Mouse (Mus musculus): ENCODE measurements around the gene Sall1. TPM values are rescaled to one million over a fixed set of nuclear protein-coding genes. Genes with fewer than 3 reads are reported as not detected.

Sall1 gene
- polyA plus RNA-seq, 1 experiment = 60.4 TPM

DNA sequence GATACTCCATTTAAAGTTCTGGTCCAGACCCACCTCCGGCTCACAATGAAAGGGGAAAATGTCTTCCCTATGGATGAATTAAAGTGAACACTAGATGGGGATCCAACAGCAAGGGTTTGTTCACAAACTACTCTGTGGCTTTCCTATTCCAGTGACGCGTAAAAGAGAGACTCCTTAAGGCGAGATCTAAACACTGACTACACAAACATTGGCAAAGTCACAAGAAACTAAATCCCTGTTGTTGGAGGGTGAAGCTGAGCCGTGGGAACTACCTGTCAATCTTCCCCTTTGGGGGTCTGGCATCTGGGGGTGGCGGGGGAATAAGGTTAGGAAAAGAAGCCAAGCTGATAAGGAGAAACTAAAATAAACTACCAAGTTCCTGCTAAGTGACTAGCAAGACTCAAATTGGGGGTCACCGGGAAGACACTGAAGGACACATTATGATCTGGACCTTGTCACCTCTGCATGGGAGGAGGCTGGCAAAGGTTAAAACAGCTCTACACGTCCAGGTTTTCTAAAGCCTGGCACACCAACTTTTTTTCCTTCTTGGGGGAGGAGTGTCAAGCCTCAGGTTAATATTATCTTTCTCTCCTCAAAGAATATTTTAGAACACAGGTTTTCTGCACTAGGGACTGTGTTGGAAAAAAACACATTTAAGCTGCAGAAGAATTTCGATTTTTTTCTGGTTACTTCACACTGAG is 6.3 kb downstream of the Sall1 start:
- H3K4me1 ChIP-seq (ENCODE audit: control insufficient read depth, insufficient read depth, low read length) = peaks cover 1% of the 10 kb centered on the region
- TF ChIP-seq CTCF (IDR thresholded peaks at IDR 0.05; ENCODE audit: low read depth, low read length) (no peak), POLR2A (IDR thresholded peaks at IDR 0.05; ENCODE audit: insufficient read depth, low read length) (no peak), EP300 (IDR thresholded peaks at IDR 0.05; ENCODE audit: insufficient read depth, low read depth, low read length) (no peak)
- H3K9me3 ChIP-seq (replicated peaks; ENCODE audit: control insufficient read depth, insufficient read depth, low read length, poor library complexity, severe bottlenecking) = no peaks in the 10 kb centered on the region
- H3K27me3 ChIP-seq (ENCODE audit: control insufficient read depth, insufficient read depth, low read length, poor library complexity, severe bottlenecking) = no peaks in the 10 kb centered on the region
- H3K9ac ChIP-seq (ENCODE audit: low read depth, poor library complexity, severe bottlenecking) = peak overlapping the region; percentile 67
- H3K36me3 ChIP-seq (ENCODE audit: control insufficient read depth, insufficient read depth, low read length, poor library complexity, severe bottlenecking) = peaks cover 54% of the 10 kb centered on the region
- 0 out of 2 replicates have a peak overlapping the region, but pooled peaks have one; percentile 43 for H3K27ac ChIP-seq (ENCODE audit: insufficient read depth, low read length)
- peak overlapping the region; percentile 21; the same call in 1 of the 2 replicates for H3K4me3 ChIP-seq (ENCODE audit: low read depth, low read length)

DNA sequence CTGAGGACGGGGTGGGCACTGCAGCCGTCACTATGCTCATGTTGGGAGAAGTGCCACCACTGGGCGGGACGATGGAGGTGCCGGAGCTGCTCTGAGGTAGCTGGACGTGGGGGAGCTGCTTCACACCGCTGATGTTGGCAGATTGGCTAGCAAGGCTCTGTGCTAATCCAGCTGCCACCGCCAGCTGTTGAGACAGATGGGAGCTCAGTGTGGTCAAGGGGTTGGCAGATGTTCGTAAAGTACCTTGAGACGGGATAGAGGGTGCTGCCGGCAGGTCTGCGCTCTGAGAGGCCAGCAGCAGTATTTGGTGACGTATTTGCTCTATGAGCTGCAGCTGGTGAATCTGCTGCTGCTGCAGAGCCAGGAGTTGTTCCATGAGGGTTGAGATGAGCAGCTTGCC is 11.6 kb downstream of the Sall1 start:
- TF ChIP-seq CTCF (IDR thresholded peaks at IDR 0.05; ENCODE audit: low read depth, low read length) (no peak), EP300 (IDR thresholded peaks at IDR 0.05; ENCODE audit: insufficient read depth, low read depth, low read length) (0 out of 2 replicates have a peak, but pooled peaks have one; percentile 56), POLR2A (IDR thresholded peaks at IDR 0.05; ENCODE audit: insufficient read depth, low read length) (no peak)
- Histone ChIP-seq H3K4me1 (ENCODE audit: control insufficient read depth, insufficient read depth, low read length) (no peaks in the 10 kb centered on the region), H3K4me3 (ENCODE audit: low read depth, low read length) (no peak overlapping the region), H3K9me3 (replicated peaks; ENCODE audit: control insufficient read depth, insufficient read depth, low read length, poor library complexity, severe bottlenecking) (no peaks in the 10 kb centered on the region), H3K36me3 (ENCODE audit: control insufficient read depth, insufficient read depth, low read length, poor library complexity, severe bottlenecking) (peaks cover 76% of the 10 kb centered on the region), H3K27ac (ENCODE audit: insufficient read depth, low read length) (no peak overlapping the region), H3K9ac (ENCODE audit: low read depth, poor library complexity, severe bottlenecking) (no peak overlapping the region), H3K27me3 (ENCODE audit: control insufficient read depth, insufficient read depth, low read length, poor library complexity, severe bottlenecking) (no peaks in the 10 kb centered on the region)

DNA sequence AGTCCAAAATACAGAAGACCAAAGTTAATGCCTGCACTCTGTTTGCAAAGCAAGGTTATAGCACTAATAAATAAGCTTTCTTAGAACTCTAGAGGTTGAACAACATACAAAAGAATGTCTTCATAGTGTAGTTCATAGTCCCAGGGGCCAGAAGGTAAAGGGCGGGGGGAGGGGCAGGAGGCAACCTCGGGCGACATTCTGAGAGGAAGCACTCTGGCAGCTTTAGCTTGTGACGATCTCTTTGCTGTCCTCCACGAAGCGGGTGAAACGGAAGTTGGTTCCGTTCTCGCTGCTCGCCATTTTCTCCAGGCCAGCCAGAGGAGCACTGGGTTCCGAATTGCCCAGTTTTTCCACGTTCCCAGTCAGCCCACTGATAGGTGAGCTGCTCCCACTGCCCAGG is 15.8 kb downstream of the Sall1 start:
- Histone ChIP-seq H3K27ac (ENCODE audit: insufficient read depth, low read length) (0 out of 2 replicates have a peak overlapping the region, but pooled peaks have one; percentile 0), H3K36me3 (ENCODE audit: control insufficient read depth, insufficient read depth, low read length, poor library complexity, severe bottlenecking) (peaks cover 55% of the 10 kb centered on the region), H3K9me3 (replicated peaks; ENCODE audit: control insufficient read depth, insufficient read depth, low read length, poor library complexity, severe bottlenecking) (no peaks in the 10 kb centered on the region), H3K9ac (ENCODE audit: low read depth, poor library complexity, severe bottlenecking) (peak overlapping the region; percentile 14; the same call in 1 of the 2 replicates), H3K4me3 (ENCODE audit: low read depth, low read length) (peak overlapping the region; percentile 6), H3K27me3 (ENCODE audit: control insufficient read depth, insufficient read depth, low read length, poor library complexity, severe bottlenecking) (no peaks in the 10 kb centered on the region), H3K4me1 (ENCODE audit: control insufficient read depth, insufficient read depth, low read length) (peaks cover 2% of the 10 kb centered on the region)
- TF ChIP-seq POLR2A (IDR thresholded peaks at IDR 0.05; ENCODE audit: insufficient read depth, low read length) (no peak), CTCF (IDR thresholded peaks at IDR 0.05; ENCODE audit: low read depth, low read length) (no peak), EP300 (IDR thresholded peaks at IDR 0.05; ENCODE audit: insufficient read depth, low read depth, low read length) (no peak)

DNA sequence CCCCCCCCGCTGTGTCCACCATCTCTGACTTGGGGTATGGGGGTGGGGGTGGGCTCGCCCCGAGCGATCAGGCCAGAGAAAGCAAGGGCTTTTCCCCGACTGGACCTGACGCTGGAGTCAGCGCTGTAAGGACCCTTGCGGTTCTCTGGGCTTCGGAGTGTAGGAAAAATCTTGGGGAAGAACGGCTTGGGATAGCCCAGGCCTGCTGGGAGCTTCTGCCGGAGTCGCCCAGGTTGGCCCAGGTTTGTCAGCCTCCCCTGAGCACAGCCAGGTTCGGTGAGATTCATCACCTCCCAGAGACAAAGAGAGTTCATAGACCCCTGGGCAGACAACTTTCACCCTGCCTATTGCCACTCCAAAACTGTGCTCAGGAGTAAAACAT is 17.8 kb downstream of the Sall1 start:
- no peaks in the 10 kb centered on the region for H3K9me3 ChIP-seq (replicated peaks; ENCODE audit: control insufficient read depth, insufficient read depth, low read length, poor library complexity, severe bottlenecking)
- H3K36me3 ChIP-seq (ENCODE audit: control insufficient read depth, insufficient read depth, low read length, poor library complexity, severe bottlenecking) = peaks cover 35% of the 10 kb centered on the region
- H3K9ac ChIP-seq (ENCODE audit: low read depth, poor library complexity, severe bottlenecking) = peak overlapping the region; percentile 58
- TF ChIP-seq CTCF (IDR thresholded peaks at IDR 0.05; ENCODE audit: low read depth, low read length) = no peak
- TF ChIP-seq EP300 (IDR thresholded peaks at IDR 0.05; ENCODE audit: insufficient read depth, low read depth, low read length) = 0 out of 2 replicates have a peak, but pooled peaks have one; percentile 2
- no peak for TF ChIP-seq POLR2A (IDR thresholded peaks at IDR 0.05; ENCODE audit: insufficient read depth, low read length)
- peak overlapping the region; percentile 37 for H3K27ac ChIP-seq (ENCODE audit: insufficient read depth, low read length)
- H3K4me1 ChIP-seq (ENCODE audit: control insufficient read depth, insufficient read depth, low read length) = peaks cover 5% of the 10 kb centered on the region
- H3K4me3 ChIP-seq (ENCODE audit: low read depth, low read length) = peak overlapping the region; percentile 17
- H3K27me3 ChIP-seq (ENCODE audit: control insufficient read depth, insufficient read depth, low read length, poor library complexity, severe bottlenecking) = no peaks in the 10 kb centered on the region

DNA sequence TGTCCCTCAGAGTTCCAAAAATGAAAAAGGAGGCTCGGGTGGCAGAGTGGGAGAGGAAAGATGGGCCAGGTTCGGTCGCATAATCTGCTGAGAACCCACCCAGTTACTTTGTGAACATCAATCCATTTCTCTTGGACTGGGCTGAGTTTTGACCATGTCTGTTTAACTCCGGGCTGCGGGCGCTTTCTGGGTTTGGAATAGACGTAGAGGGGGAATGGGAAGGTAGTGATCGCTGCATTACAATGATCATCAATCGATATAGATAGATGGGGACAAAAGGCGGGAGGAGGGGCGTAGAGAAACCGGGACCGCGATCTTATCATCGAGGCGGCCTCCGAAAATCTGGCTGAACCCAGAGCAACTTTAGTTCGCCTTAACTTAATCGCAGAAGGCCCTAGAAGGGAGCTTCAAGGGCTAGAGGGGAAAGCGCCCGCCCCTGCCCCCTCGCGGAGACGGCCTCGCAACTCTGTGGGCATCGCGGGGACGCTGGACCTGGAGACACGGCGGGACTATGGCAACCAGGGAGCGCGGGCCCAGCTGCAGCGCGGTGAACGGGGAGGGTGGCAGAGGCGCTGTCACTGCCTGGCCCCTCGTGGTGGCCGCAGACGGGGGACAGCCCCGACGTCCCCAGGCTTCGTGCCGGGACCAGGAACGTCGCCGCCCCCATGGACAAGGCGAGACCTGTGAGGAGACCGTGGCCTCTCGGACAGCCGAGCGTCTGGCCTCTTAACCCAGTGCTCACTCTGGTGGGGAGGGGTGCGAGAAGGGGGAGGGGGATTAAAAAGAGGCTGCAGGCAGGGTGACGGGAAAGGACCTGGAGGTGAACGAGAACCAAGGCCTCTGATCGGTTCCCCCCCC is 18.5 kb downstream of the Sall1 start:
- H3K9ac ChIP-seq (ENCODE audit: low read depth, poor library complexity, severe bottlenecking) = peak overlapping the region; percentile 58
- H3K9me3 ChIP-seq (replicated peaks; ENCODE audit: control insufficient read depth, insufficient read depth, low read length, poor library complexity, severe bottlenecking) = no peaks in the 10 kb centered on the region
- peak overlapping the region; percentile 23 for H3K4me3 ChIP-seq (ENCODE audit: low read depth, low read length)
- TF ChIP-seq EP300 (IDR thresholded peaks at IDR 0.05; ENCODE audit: insufficient read depth, low read depth, low read length) = peak; percentile 29; the same call in 1 of the 2 replicates
- no peak for TF ChIP-seq CTCF (IDR thresholded peaks at IDR 0.05; ENCODE audit: low read depth, low read length)
- peak overlapping the region; percentile 45 for H3K27ac ChIP-seq (ENCODE audit: insufficient read depth, low read length)
- peaks cover 5% of the 10 kb centered on the region for H3K4me1 ChIP-seq (ENCODE audit: control insufficient read depth, insufficient read depth, low read length)
- peaks cover 28% of the 10 kb centered on the region for H3K36me3 ChIP-seq (ENCODE audit: control insufficient read depth, insufficient read depth, low read length, poor library complexity, severe bottlenecking)
- H3K27me3 ChIP-seq (ENCODE audit: control insufficient read depth, insufficient read depth, low read length, poor library complexity, severe bottlenecking) = no peaks in the 10 kb centered on the region

Data from ES-Bruce4 (cell line).